In the genomic region with DNA sequence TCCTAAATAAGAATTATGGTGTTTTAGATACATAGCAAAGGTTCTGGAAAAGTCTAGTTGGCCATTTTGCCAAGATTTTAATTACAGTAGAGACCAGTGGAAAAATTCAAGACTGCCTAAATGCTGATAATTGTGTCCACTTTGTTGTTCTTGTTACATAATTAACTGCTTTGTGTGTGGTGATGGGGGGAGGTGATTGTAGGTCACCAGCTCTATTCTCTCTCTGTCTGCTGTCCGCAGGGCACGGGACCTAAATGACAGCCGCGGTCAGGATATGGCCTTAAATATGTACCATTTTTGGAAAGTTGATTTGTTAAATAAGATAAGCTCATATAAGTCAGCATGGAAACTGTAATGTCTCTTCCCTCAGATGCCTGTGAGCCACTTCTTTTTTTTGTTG, we compare ENCODE assay signal across 9 mouse cellular contexts. TPM values are rescaled to one million over a fixed set of nuclear protein-coding genes. Genes with fewer than 3 reads are reported as not detected.
DNase-seq lines count a peak whose midpoint lies in the region; ATAC-seq and TF ChIP-seq lines count a peak whose summit lies in the region.
"Had no signal": no experiment of that assay in that cellular context is flagged by ENCODE, and none has a peak within 500 bp of the region (broad histone marks: within the 10 kb centered on the region; RNA-seq: fewer than 3 reads in every experiment).

No protein-coding gene starts in this region.

- no peak overlapping the region; the same call in 1 of the 2 replicates for H3K4me2 ChIP-seq in kidney, embryonic 14.5 days (replicated peaks; ENCODE audit: low read depth, low read length)
- peak overlapping the region; percentile 78 for H3K4me2 ChIP-seq in hindbrain, embryonic 13.5 days
- peak overlapping the region; percentile 74 for H3K4me2 ChIP-seq in midbrain, embryonic 14.5 days (ENCODE audit: low read length)

- H3K9ac ChIP-seq in kidney, embryonic 14.5 days (ENCODE audit: low read depth, low read length) = no peak overlapping the region
- peak overlapping the region; percentile 97 for H3K9ac ChIP-seq in MEL (ENCODE audit: control insufficient read depth, low read depth, low read length, poor library complexity, severe bottlenecking)
- 0 out of 2 replicates have a peak overlapping the region, but pooled peaks have one; percentile 36 for H3K9ac ChIP-seq in hindbrain, embryonic 13.5 days
- no peak overlapping the region; the same call in 1 of the 2 replicates for H3K9ac ChIP-seq in midbrain, embryonic 14.5 days (replicated peaks; ENCODE audit: low read length)

- H3K79me2 ChIP-seq in MEL (ENCODE audit: control insufficient read depth, insufficient read depth, low read length, poor library complexity) = peaks cover 94% of the 10 kb centered on the region

- H3K4me1 ChIP-seq in kidney, embryonic 14.5 days (ENCODE audit: control insufficient read depth, insufficient read depth, low read length) = peaks cover 5% of the 10 kb centered on the region; the same call in 1 of the 2 replicates
- peaks cover 2 to 15% of the 10 kb centered on the region in 2 experiments for H3K4me1 ChIP-seq in MEL (ENCODE audit: control insufficient read depth in 1 of 2, insufficient read depth in 2 of 2, low read length in 2 of 2)
- H3K4me1 ChIP-seq in hindbrain, embryonic 13.5 days (replicated peaks) = peaks cover 53% of the 10 kb centered on the region
- H3K4me1 ChIP-seq in midbrain, embryonic 14.5 days (ENCODE audit: control insufficient read depth, insufficient read depth, low read length) = peaks cover 42% of the 10 kb centered on the region

- 72% methylated on average over 4 of the region's 4 CpGs for WGBS in kidney, embryonic 14.5 days
- 51% methylated on average over 4 of the region's 4 CpGs for WGBS in hindbrain, embryonic 13.5 days
- 81% methylated on average over 4 of the region's 4 CpGs for WGBS in midbrain, embryonic 14.5 days

- no peak for TF ChIP-seq RAD21 in MEL (IDR thresholded peaks at IDR 0.05; ENCODE audit: low read depth, low read length)

- DNase-seq in kidney, adult 11 months = no peak
- DNase-seq in MEL (ENCODE audit: low read depth, low spot score) (peak; percentile 42), MN1 (ENCODE audit: low spot score) (no peak)
- DNase-seq in midbrain, embryonic 14.5 days = no peak
- no peak for DNase-seq in thymus, adult 18-20 months

- no peak overlapping the region for H3K27ac ChIP-seq in kidney, embryonic 14.5 days (ENCODE audit: low read depth, low read length)
- H3K27ac ChIP-seq in MEL (ENCODE audit: control insufficient read depth, low read depth, low read length) = no peak overlapping the region
- H3K27ac ChIP-seq in hindbrain, embryonic 13.5 days = no peak overlapping the region
- H3K27ac ChIP-seq in midbrain, embryonic 14.5 days (replicated peaks; ENCODE audit: low read depth, low read length) = no peak overlapping the region

- H3K36me3 ChIP-seq in kidney, embryonic 14.5 days (ENCODE audit: control insufficient read depth, insufficient read depth, low read length) = peaks cover 12% of the 10 kb centered on the region
- H3K36me3 ChIP-seq in MEL (ENCODE audit: control insufficient read depth in 1 of 2, insufficient read depth in 2 of 2, low read length in 2 of 2) = peaks cover 12 to 25% of the 10 kb centered on the region in 2 experiments
- H3K36me3 ChIP-seq in hindbrain, embryonic 13.5 days = 0 out of 2 replicates have a peak, but pooled peaks cover 6% of the 10 kb centered on the region
- H3K36me3 ChIP-seq in midbrain, embryonic 14.5 days (ENCODE audit: control insufficient read depth, insufficient read depth, low read length) = peaks cover 7% of the 10 kb centered on the region

- no peak for ATAC-seq in kidney, embryonic 14.5 days (ENCODE audit: low FRiP score, low TSS enrichment)
- ATAC-seq in hindbrain, embryonic 13.5 days (ENCODE audit: low FRiP score) = no peak
- no peak for ATAC-seq in midbrain, embryonic 14.5 days (ENCODE audit: low FRiP score, low TSS enrichment)
- no peak for ATAC-seq in megakaryocyte progenitor cell, adult 5-6 weeks (replicated peaks; ENCODE audit: poor library complexity)

- no peaks in the 10 kb centered on the region for H3K27me3 ChIP-seq in kidney, embryonic 14.5 days (ENCODE audit: control insufficient read depth, insufficient read depth, low read length)
- no peaks in the 10 kb centered on the region for H3K27me3 ChIP-seq in MEL (ENCODE audit: control insufficient read depth in 1 of 2, insufficient read depth in 2 of 2, low read length in 2 of 2)
- H3K27me3 ChIP-seq in hindbrain, embryonic 13.5 days = no peaks in the 10 kb centered on the region
- no peaks in the 10 kb centered on the region for H3K27me3 ChIP-seq in midbrain, embryonic 14.5 days (ENCODE audit: control insufficient read depth, insufficient read depth, low read length)

- no peak for TF ChIP-seq POLR2A in MEL (IDR thresholded peaks at IDR 0.05; ENCODE audit: control insufficient read depth in 1 of 2, insufficient read depth in 1 of 2, low read depth in 1 of 2, low read length in 2 of 2, poor library complexity in 1 of 2)

- H3K4me3 ChIP-seq in kidney, embryonic 14.5 days (ENCODE audit: low read length) = peak overlapping the region; percentile 96; the same call in 1 of the 2 replicates
- peak overlapping the region; percentile 53 to 97 for H3K4me3 ChIP-seq in MEL (ENCODE audit: control insufficient read depth in 1 of 2, insufficient read depth in 1 of 2, low read depth in 2 of 2, low read length in 2 of 2)
- H3K4me3 ChIP-seq in hindbrain, embryonic 13.5 days = peak overlapping the region; percentile 89
- peak overlapping the region; percentile 98; the same call in 1 of the 2 replicates for H3K4me3 ChIP-seq in midbrain, embryonic 14.5 days (replicated peaks; ENCODE audit: low read depth, low read length)

- no peak for TF ChIP-seq CTCF in MEL (IDR thresholded peaks at IDR 0.05 in 2 of 3, conservative IDR thresholded peaks at IDR 0.05 in 1 of 3; ENCODE audit: control insufficient read depth in 1 of 3, insufficient read depth in 1 of 3, low read depth in 2 of 3, low read length in 3 of 3, poor library complexity in 1 of 3, severe bottlenecking in 1 of 3)

- no peak for TF ChIP-seq EP300 in MEL (IDR thresholded peaks at IDR 0.05; ENCODE audit: low read depth in 1 of 2, low read length in 2 of 2)

- no peaks in the 10 kb centered on the region for H3K9me3 ChIP-seq in kidney, embryonic 14.5 days (ENCODE audit: control insufficient read depth, low read length)
- no peaks in the 10 kb centered on the region for H3K9me3 ChIP-seq in MEL (replicated peaks; ENCODE audit: insufficient read depth, low read length)
- no peaks in the 10 kb centered on the region for H3K9me3 ChIP-seq in hindbrain, embryonic 13.5 days
- H3K9me3 ChIP-seq in midbrain, embryonic 14.5 days (ENCODE audit: control insufficient read depth, low read length) = no peaks in the 10 kb centered on the region
- H3K9me3 ChIP-seq: G1E had no signal

TF ChIP-seq in MEL, 35 proteins besides CTCF, POLR2A, EP300 and RAD21:
- TF ChIP-seq MXI1 (IDR thresholded peaks at IDR 0.05; ENCODE audit: low read depth, low read length) (no peak), BHLHE40 (IDR thresholded peaks at IDR 0.05; ENCODE audit: borderline replicate concordance, low read depth, low read length) (peak; percentile 27; the same call in 1 of the 2 replicates)

RNA-seq across cellular contexts. Expression of a gene that starts 1.5 kb away (rescaled TPM):
- polyA plus RNA-seq in kidney, embryonic 14.5 days (2014; fragmentation: Nextera tagmentation; extraction: Ambion mirVana) = 42.6 and 51.8 TPM in 2 replicates
- total RNA-seq in MEL (2012; rRNA removed) = 78.7 and 83.3 TPM in 2 replicates
- 10 to 100 TPM in 1 of 2 experiments, not detected in 1; 89.0 TPM for polyA plus RNA-seq in MEL (2012; ENCODE audit: insufficient read depth in 1 of 2, insufficient read length in 2 of 2, low read depth in 1 of 2, low replicate concordance in 2 of 2, missing spikeins in 1 of 2)
- 39.5 and 42.4 TPM in 2 replicates for polyA plus RNA-seq in hindbrain, embryonic 13.5 days (2015; fragmentation: Nextera tagmentation; extraction: Ambion mirVana)
- 43.4 and 49.4 TPM in 2 replicates for polyA plus RNA-seq in midbrain, embryonic 14.5 days (2014; fragmentation: Nextera tagmentation; extraction: Ambion mirVana)
- total RNA-seq in megakaryocyte progenitor cell, adult 5-6 weeks (2015) = 46.5 and 46.8 TPM in 2 replicates
- 45.9 and 47.4 TPM in 2 replicates for total RNA-seq in megakaryocyte progenitor cell, adult 5-6 weeks (2017)

RNA-seq across cellular contexts. Expression of a gene that starts 1.8 kb away (rescaled TPM):
- 205 and 217 TPM in 2 replicates for polyA plus RNA-seq in kidney, embryonic 14.5 days (2014; fragmentation: Nextera tagmentation; extraction: Ambion mirVana)
- total RNA-seq in MEL (2012; rRNA removed) = 140 and 153 TPM in 2 replicates
- polyA plus RNA-seq in MEL (2012; ENCODE audit: insufficient read depth in 1 of 2, insufficient read length in 2 of 2, low read depth in 1 of 2, low replicate concordance in 2 of 2, missing spikeins in 1 of 2) = 100 to 1,000 TPM in 1 of 2 experiments, not detected in 1; 239 TPM
- 231 and 237 TPM in 2 replicates for polyA plus RNA-seq in hindbrain, embryonic 13.5 days (2015; fragmentation: Nextera tagmentation; extraction: Ambion mirVana)
- 268 and 279 TPM in 2 replicates for polyA plus RNA-seq in midbrain, embryonic 14.5 days (2014; fragmentation: Nextera tagmentation; extraction: Ambion mirVana)
- 283 and 299 TPM in 2 replicates for total RNA-seq in megakaryocyte progenitor cell, adult 5-6 weeks (2015)
- 415 and 496 TPM in 2 replicates for total RNA-seq in megakaryocyte progenitor cell, adult 5-6 weeks (2017)

Comparison
In these comparisons a context has a peak if more than half of its experiments do, and no peak if none do; other contexts are left out.
1. H3K9ac ChIP-seq: peak in MEL (single experiment) and hindbrain, embryonic 13.5 days (single experiment); none in kidney, embryonic 14.5 days (single experiment) and midbrain, embryonic 14.5 days (single experiment).
2. Peak in every context shown above with its lines, with median percentiles within 50 percentile points of each other: H3K4me3 ChIP-seq.